Mouse (Mus musculus) MEL (cell line): ENCODE results near the gene Prdm5. TPM values are rescaled to one million over a fixed set of nuclear protein-coding genes. Genes with fewer than 3 reads are reported as not detected.

Experiments
- DNase-seq: peaks from one replicate; pipeline ENCODE4 v3.0.0; 2011; ENCODE audit warnings: low read depth, low spot score
- H3K27ac ChIP-seq: 2 replicates; pipeline ENCODE4 v1.5.1; 2012; ENCODE audit warnings: low read depth, mild to moderate bottlenecking, control low read depth, low read length, moderate library complexity; ENCODE audit not compliant: control insufficient read depth
- H3K27me3 ChIP-seq, 2 experiments: fragments of 150-350 bp in 1 of 2; sonication (generic) in 1 of 2; 2 replicates each; pipeline ENCODE4 v1.6.1; 2012; ENCODE audit warnings: low read length in 2 of 2, mild to moderate bottlenecking in 2 of 2, improper control_type of control experiment in 1 of 2, moderate library complexity in 1 of 2; ENCODE audit not compliant: insufficient read depth in 2 of 2, control insufficient read depth in 1 of 2
- H3K36me3 ChIP-seq, 2 experiments: 2 replicates each; pipeline ENCODE4 v1.6.1; 2012 to 2014; ENCODE audit warnings: low read length in 2 of 2, improper control_type of control experiment in 1 of 2, inconsistent platforms in 1 of 2, mild to moderate bottlenecking in 1 of 2; ENCODE audit not compliant: insufficient read depth in 2 of 2, control insufficient read depth in 1 of 2
- H3K4me1 ChIP-seq, 2 experiments: fragments of 150-350 bp in 1 of 2; sonication (generic) in 1 of 2; 2 replicates each; pipeline ENCODE4 v1.6.1; 2012; ENCODE audit warnings: low read length in 2 of 2, improper control_type of control experiment in 1 of 2, mild to moderate bottlenecking in 1 of 2; ENCODE audit not compliant: insufficient read depth in 2 of 2, control insufficient read depth in 1 of 2
- H3K4me3 ChIP-seq, 2 experiments: fragments of 150-350 bp in 1 of 2; sonication (generic) in 1 of 2; 2 replicates each; pipeline ENCODE4 v1.5.1; 2012; ENCODE audit warnings: low read depth in 2 of 2, low read length in 2 of 2, mild to moderate bottlenecking in 2 of 2, moderate library complexity in 2 of 2, control low read depth in 1 of 2, improper control_type of control experiment in 1 of 2; ENCODE audit not compliant: control insufficient read depth in 1 of 2, insufficient read depth in 1 of 2
- H3K79me2 ChIP-seq: 2 replicates; pipeline ENCODE4 v1.6.1; 2012; ENCODE audit warnings: mild to moderate bottlenecking, low read length, moderate library complexity; ENCODE audit not compliant: control insufficient read depth, poor library complexity, insufficient read depth
- H3K9ac ChIP-seq: 2 replicates; pipeline ENCODE4 v1.6.1; 2012; ENCODE audit warnings: low read depth, mild to moderate bottlenecking, control low read depth, low read length, moderate library complexity; ENCODE audit not compliant: control insufficient read depth, poor library complexity, severe bottlenecking
- H3K9me3 ChIP-seq: fragments of 150-350 bp; sonication (generic); replicated peaks from 2 replicates; pipeline ENCODE4 v1.6.1; 2012; ENCODE audit warnings: mild to moderate bottlenecking, low read length, improper control_type of control experiment, moderate library complexity; ENCODE audit not compliant: insufficient read depth
- CHD1 ChIP-seq: IDR thresholded peaks from 2 replicates; pipeline ENCODE4 v1.6.1; 2012; ENCODE audit warnings: low read depth, mild to moderate bottlenecking, inconsistent platforms, low read length, improper control_type of control experiment
- CTCF ChIP-seq, 3 experiments: IDR thresholded peaks in 2 of 3; conservative IDR thresholded peaks in 1 of 3; 2 replicates each; pipeline ENCODE4 v1.5.1; 2011 to 2012; ENCODE audit warnings: low read length in 3 of 3, low read depth in 2 of 3, mild to moderate bottlenecking in 2 of 3, improper control_type of control experiment in 1 of 3, inconsistent platforms in 1 of 3, mixed read lengths in 1 of 3, moderate library complexity in 1 of 3; ENCODE audit not compliant: control insufficient read depth in 1 of 3, insufficient read depth in 1 of 3, poor library complexity in 1 of 3, severe bottlenecking in 1 of 3
- E2F4 ChIP-seq: IDR thresholded peaks from 2 replicates; pipeline ENCODE4 v1.6.1; 2011; ENCODE audit warnings: low read depth, low read length, improper control_type of control experiment, borderline replicate concordance
- EP300 ChIP-seq, 2 experiments: IDR thresholded peaks; 2 replicates each; pipeline ENCODE4 v1.6.1; 2011; ENCODE audit warnings: improper control_type of control experiment in 2 of 2, low read length in 2 of 2, low read depth in 1 of 2, mild to moderate bottlenecking in 1 of 2
- GABPA ChIP-seq: IDR thresholded peaks from 2 replicates; pipeline ENCODE4 v1.6.1; 2012; ENCODE audit warnings: low read depth, mild to moderate bottlenecking, inconsistent platforms, low read length, improper control_type of control experiment, moderate library complexity
- HCFC1 ChIP-seq: IDR thresholded peaks from 2 replicates; pipeline ENCODE4 v1.6.1; 2012; ENCODE audit warnings: low read depth, mild to moderate bottlenecking, inconsistent platforms, low read length, improper control_type of control experiment, moderate library complexity
- MAX ChIP-seq: IDR thresholded peaks from 2 replicates; pipeline ENCODE4 v1.6.1; 2011; ENCODE audit warnings: low read length, improper control_type of control experiment
- MEF2A ChIP-seq: IDR thresholded peaks from 2 replicates; pipeline ENCODE4 v1.6.1; 2014; ENCODE audit warnings: low read depth, mild to moderate bottlenecking, inconsistent platforms, low read length, improper control_type of control experiment; ENCODE audit not compliant: poor library complexity, insufficient replicate concordance, severe bottlenecking; ENCODE audit errors: extremely low read depth
- MXI1 ChIP-seq: IDR thresholded peaks from 2 replicates; pipeline ENCODE4 v1.6.1; 2011; ENCODE audit warnings: mild to moderate bottlenecking, low read depth, low read length, improper control_type of control experiment
- MYB ChIP-seq: IDR thresholded peaks from 2 replicates; pipeline ENCODE4 v1.6.1; 2011; ENCODE audit warnings: mild to moderate bottlenecking, low read depth, low read length, improper control_type of control experiment
- NRF1 ChIP-seq: IDR thresholded peaks from 2 replicates; pipeline ENCODE4 v1.6.1; 2014; ENCODE audit warnings: low read depth, mild to moderate bottlenecking, inconsistent platforms, low read length, improper control_type of control experiment, moderate library complexity; ENCODE audit not compliant: poor library complexity, insufficient read depth, severe bottlenecking
- POLR2AphosphoS2 ChIP-seq: IDR thresholded peaks from 2 replicates; pipeline ENCODE4 v1.6.1; 2011; ENCODE audit warnings: low read length, improper control_type of control experiment
- POLR2AphosphoS5 ChIP-seq: IDR thresholded peaks from 2 replicates; pipeline ENCODE4 v1.6.1; 2012; ENCODE audit warnings: low read depth, borderline replicate concordance, mild to moderate bottlenecking, inconsistent platforms, low read length, moderate library complexity, mixed read lengths
- SIN3A ChIP-seq: IDR thresholded peaks from 2 replicates; pipeline ENCODE4 v1.6.1; 2012; ENCODE audit warnings: low read length, improper control_type of control experiment, inconsistent platforms
- TAL1 ChIP-seq: IDR thresholded peaks from 2 replicates; pipeline ENCODE4 v1.6.1; 2012; ENCODE audit warnings: mild to moderate bottlenecking, inconsistent platforms, low read length, moderate library complexity, mixed read lengths
- TBP ChIP-seq: IDR thresholded peaks from 2 replicates; pipeline ENCODE4 v1.8.0; 2011; ENCODE audit warnings: low read depth, low read length, improper control_type of control experiment
- TCF12 ChIP-seq: IDR thresholded peaks from 2 replicates; pipeline ENCODE4 v1.6.1; 2014; ENCODE audit warnings: low read depth, mild to moderate bottlenecking, inconsistent platforms, low read length, improper control_type of control experiment, moderate library complexity
- UBTF ChIP-seq: IDR thresholded peaks from 2 replicates; pipeline ENCODE4 v1.6.1; 2012; ENCODE audit warnings: low read depth, mild to moderate bottlenecking, inconsistent platforms, low read length, improper control_type of control experiment, moderate library complexity, borderline replicate concordance; ENCODE audit not compliant: insufficient read depth
- USF2 ChIP-seq, 2 experiments: IDR thresholded peaks; 2 replicates each; pipeline ENCODE4 v1.6.1; 2011 to 2012; ENCODE audit warnings: improper control_type of control experiment in 2 of 2, low read length in 2 of 2, borderline replicate concordance in 1 of 2, inconsistent platforms in 1 of 2, low read depth in 1 of 2, mild to moderate bottlenecking in 1 of 2; ENCODE audit not compliant: insufficient read depth in 1 of 2
- ZC3H11A ChIP-seq: IDR thresholded peaks from 2 replicates; pipeline ENCODE4 v1.6.1; 2012; ENCODE audit warnings: low read depth, mild to moderate bottlenecking, inconsistent platforms, low read length, improper control_type of control experiment
- ZKSCAN1 ChIP-seq: IDR thresholded peaks from 2 replicates; pipeline ENCODE4 v1.6.1; 2012; ENCODE audit warnings: low read depth, mild to moderate bottlenecking, inconsistent platforms, low read length, improper control_type of control experiment, moderate library complexity
- ZNF384 ChIP-seq: IDR thresholded peaks from 2 replicates; pipeline ENCODE4 v1.6.1; 2012; ENCODE audit warnings: low read depth, mild to moderate bottlenecking, inconsistent platforms, low read length, improper control_type of control experiment
- polyA plus RNA-seq, 2 experiments: library from polyadenylated mRNA; stranded (reverse) in 1 of 2; unstranded in 1 of 2; fragments of >175 nt in 1 of 2; fragments of >200 nt in 1 of 2; gene quantifications; 2 replicates each; pipeline versions ENCODE4 v1.2.1 to v1.2.4; 2012; ENCODE audit warnings: low replicate concordance in 2 of 2, low read depth in 1 of 2; ENCODE audit not compliant: insufficient read length in 2 of 2, insufficient read depth in 1 of 2, missing spikeins in 1 of 2
- total RNA-seq: library from RNA; depleted of rRNA; stranded (reverse); fragments of 300-350 nt; gene quantifications from 2 replicates; pipeline ENCODE4 v1.2.3, GENCODE M21; 2012

The Prdm5 gene
- total and polyA plus RNA-seq, 3 experiments: 0.04 TPM; not detected in 2

DNA sequence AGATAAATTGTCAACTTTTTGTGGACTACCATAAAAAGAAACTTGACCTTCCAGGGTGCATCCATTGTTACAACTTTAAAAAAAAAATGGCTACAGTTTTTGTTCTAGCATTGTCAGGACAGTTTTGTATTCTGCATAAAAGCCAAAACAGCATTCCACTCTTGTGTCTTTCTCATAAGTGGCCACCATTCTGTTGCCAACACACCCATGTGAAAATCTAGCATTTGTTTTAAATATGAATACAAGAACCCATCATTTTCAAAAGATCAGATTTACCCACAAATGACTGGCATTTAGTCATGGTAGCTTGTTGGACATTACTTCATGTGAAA, 35.0 kb upstream of the Prdm5 start:
- TF ChIP-seq NRF1 (no peak), ZKSCAN1 (no peak), TCF12 (no peak), MAX (no peak), SIN3A (no peak), TBP (no peak), ZC3H11A (no peak), ZNF384 (no peak), UBTF (no peak), MEF2A (no peak), CHD1 (no peak), E2F4 (no peak), EP300 (IDR thresholded peaks at IDR 0.05; ENCODE audit: low read depth in 1 of 2, low read length in 2 of 2) (no peak), USF2 (IDR thresholded peaks at IDR 0.05; ENCODE audit: borderline replicate concordance in 1 of 2, insufficient read depth in 1 of 2, low read depth in 1 of 2, low read length in 2 of 2) (no peak), HCFC1 (no peak)

DNA sequence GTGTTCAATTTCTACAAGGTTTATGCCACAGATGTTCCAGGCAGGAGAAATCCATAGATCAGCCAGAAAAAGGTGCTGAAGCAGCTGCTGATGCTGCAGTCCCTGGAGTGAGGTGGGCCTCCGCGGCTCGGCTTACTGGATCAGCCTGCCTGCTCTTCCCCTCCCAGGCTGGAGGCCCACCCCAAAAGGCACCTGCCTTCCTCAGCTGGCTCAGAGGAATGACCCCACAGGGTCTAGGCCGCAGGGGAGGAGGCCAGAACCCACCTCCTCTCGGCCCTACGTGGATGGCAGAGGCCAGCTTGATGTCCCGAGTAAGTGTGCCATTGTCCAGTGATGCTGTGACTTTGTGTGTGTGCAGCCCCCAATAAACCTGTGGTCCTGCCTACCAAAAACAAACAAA, 20.6 kb upstream of the Prdm5 start:
- no peaks in the 10 kb centered on the region for H3K79me2 ChIP-seq
- no peaks in the 10 kb centered on the region for H3K9me3 ChIP-seq
- DNase-seq: no peak
- no peak overlapping the region for H3K4me3 ChIP-seq
- H3K4me1 ChIP-seq: no peaks in the 10 kb centered on the region
- no peak overlapping the region for H3K9ac ChIP-seq
- H3K36me3 ChIP-seq: no peaks in the 10 kb centered on the region
- no peaks in the 10 kb centered on the region for H3K27me3 ChIP-seq
- TF ChIP-seq GABPA: no peak
- no peak for TF ChIP-seq CTCF (IDR thresholded peaks at IDR 0.05 in 2 of 3, conservative IDR thresholded peaks at IDR 0.05 in 1 of 3; ENCODE audit: control insufficient read depth in 1 of 3, insufficient read depth in 1 of 3, low read depth in 2 of 3, low read length in 3 of 3, poor library complexity in 1 of 3, severe bottlenecking in 1 of 3)
- TF ChIP-seq TAL1: no peak
- TF ChIP-seq MXI1: no peak
- TF ChIP-seq MYB: no peak
- no peak for TF ChIP-seq MAX
- no peak for TF ChIP-seq USF2 (IDR thresholded peaks at IDR 0.05; ENCODE audit: borderline replicate concordance in 1 of 2, insufficient read depth in 1 of 2, low read depth in 1 of 2, low read length in 2 of 2)
- TF ChIP-seq POLR2AphosphoS2: no peak
- no peak for TF ChIP-seq POLR2AphosphoS5
- no peak for TF ChIP-seq ZKSCAN1
- no peak for TF ChIP-seq EP300 (IDR thresholded peaks at IDR 0.05; ENCODE audit: low read depth in 1 of 2, low read length in 2 of 2)
- no peak for TF ChIP-seq ZNF384
- no peak for TF ChIP-seq ZC3H11A
- H3K27ac ChIP-seq: no peak overlapping the region

More for the DNA sequence above, 35.0 kb upstream of the Prdm5 start:
- H3K9ac ChIP-seq: no peak overlapping the region
- no peak overlapping the region for H3K27ac ChIP-seq
- H3K9me3 ChIP-seq: no peaks in the 10 kb centered on the region
- DNase-seq: no peak
- H3K4me1 ChIP-seq: no peaks in the 10 kb centered on the region
- H3K79me2 ChIP-seq: no peaks in the 10 kb centered on the region
- H3K4me3 ChIP-seq: no peak overlapping the region
- H3K27me3 ChIP-seq: no peaks in the 10 kb centered on the region
- H3K36me3 ChIP-seq: no peaks in the 10 kb centered on the region
